Mouse (Mus musculus) CD4-positive, CD25-positive, alpha-beta regulatory T cell (primary cell): Measurements from ENCODE around the gene Olfr706. TPM values are rescaled to one million over a fixed set of nuclear protein-coding genes. Genes with fewer than 3 reads are reported as not detected.

Source experiments
- polyA plus RNA-seq: library from polyadenylated mRNA; unstranded; fragments of 100-300 nt; shearing (Covaris generic); gene quantifications from one replicate; pipeline ENCODE4 v1.2.1, GENCODE M21; 2017

The Olfr706 gene
- polyA plus RNA-seq, result not detected

DNA sequence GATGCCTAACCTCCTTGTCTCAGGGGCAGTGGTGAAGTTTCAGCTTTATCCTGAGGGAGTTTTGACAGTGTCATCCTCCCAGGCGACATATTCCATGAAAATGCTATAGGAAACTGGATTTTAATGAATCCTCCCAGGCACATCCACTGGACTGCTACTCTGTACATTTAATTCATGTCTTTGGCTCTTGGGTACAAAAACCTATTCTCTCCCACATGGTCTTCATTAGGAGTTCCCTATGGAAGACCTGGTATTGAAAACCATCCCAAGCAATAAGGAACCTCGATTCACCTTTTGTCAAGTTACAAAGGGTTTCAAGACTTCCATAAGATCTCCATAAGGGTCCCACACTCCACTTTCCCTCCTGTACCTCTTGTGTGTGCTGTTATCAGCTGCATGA, at the start of gene Olfr706:
Gene Olfr706 (minus strand): TSS at position 101 of the 400 bp plus-strand sequence.

GRCm38 (mm10) chr7:106932119-106932518, 44.2 kb upstream of the Olfr706 start, which contains the start of gene Olfr709-ps1:
Olfr709-ps1 (minus strand) TSS chr7:106932219.

DNA sequence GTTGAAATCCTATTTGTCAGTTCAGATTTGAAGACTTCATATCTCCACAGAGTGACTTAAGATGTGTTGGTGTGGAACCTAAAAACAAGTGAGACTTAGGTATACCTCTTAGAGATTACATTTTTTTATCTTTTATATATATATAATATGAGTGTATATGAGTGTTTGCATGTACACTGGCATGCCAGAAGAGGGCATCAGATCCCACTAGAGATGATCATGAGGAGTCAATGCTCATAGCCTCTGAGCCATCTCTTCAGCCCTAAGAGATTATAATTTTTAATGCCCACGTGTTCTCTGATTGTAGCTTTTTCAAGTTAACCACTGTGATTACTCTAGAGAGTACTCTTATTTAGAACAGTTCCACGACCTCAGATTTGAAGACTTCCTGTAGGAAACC, 19.7 kb upstream of the Olfr706 start, which contains the start of gene Olfr1532-ps1:
Gene Olfr1532-ps1 (plus strand): TSS at position 326 of the 400 bp plus-strand sequence.

GRCm38 (mm10) chr7:106901141-106901540, 13.2 kb upstream of the Olfr706 start, which contains the start of gene Olfr707:
Olfr707 (minus strand) TSS chr7:106901241.

DNA sequence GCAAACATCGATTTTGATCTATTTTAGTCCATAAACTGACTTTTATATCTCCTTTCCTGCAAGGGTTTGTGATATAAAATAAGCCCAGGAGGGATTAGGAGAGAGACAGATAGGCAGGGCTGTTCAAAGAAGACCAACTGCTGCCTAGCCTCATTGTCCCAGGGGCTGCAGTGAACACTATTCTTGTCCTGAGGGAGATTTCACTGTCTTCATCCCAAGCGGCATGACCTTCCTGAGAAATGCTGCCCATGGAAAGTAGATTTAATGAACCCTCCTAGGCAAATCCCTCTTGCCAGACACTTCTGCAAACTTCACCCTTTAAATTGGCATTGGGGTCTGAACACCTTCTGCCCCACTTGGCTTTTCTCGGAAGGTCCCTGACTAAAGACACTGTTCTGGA, 11.2 kb downstream of the Olfr706 start, which contains the start of gene Olfr705:
Gene Olfr705 (minus strand): TSS at position 101 of the 400 bp plus-strand sequence.

DNA sequence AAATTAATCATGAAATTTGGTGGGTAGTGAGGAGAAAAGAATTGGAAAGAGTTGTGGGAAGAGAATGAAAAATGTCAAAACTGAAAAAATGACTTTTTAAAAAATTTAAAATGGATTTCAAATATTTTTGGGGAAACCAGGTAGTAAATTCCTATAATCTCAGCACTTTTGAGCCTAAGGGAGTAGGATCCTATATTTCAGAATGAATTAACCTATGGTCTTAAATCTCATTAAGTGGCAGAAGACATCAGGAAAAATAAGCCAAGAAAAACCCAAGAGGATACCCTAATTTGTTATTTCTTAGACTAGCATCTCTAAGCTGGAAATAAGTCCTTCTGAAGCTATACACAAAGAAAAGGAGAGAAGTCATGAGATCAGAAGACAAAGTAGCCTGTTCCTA, 25.1 kb downstream of the Olfr706 start, which contains the start of gene Olfr704:
Gene Olfr704 (plus strand): TSS at position 301 of the 400 bp plus-strand sequence.

DNA sequence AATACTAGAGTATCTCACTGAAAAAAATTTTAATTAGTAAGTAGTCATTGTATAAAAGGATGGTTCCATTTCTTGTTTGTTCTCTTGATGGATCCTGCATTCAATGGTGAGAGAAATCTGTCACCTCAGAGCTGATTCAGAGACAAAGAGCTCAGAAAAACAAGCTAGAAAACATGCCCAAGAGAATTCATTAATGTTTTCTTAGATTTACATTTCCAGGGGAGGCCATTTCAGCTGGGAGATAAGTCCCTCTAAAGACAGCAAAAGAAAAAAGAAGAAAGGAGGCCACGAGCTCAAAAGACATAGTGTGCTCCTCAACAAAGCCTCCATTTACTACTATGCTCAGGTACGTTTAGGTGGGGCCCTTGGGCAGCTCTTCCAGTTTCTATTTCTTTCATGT, 44.9 kb downstream of the Olfr706 start, which contains the start of gene Olfr703:
Gene Olfr703 (plus strand): TSS at position 301 of the 400 bp plus-strand sequence.

DNA sequence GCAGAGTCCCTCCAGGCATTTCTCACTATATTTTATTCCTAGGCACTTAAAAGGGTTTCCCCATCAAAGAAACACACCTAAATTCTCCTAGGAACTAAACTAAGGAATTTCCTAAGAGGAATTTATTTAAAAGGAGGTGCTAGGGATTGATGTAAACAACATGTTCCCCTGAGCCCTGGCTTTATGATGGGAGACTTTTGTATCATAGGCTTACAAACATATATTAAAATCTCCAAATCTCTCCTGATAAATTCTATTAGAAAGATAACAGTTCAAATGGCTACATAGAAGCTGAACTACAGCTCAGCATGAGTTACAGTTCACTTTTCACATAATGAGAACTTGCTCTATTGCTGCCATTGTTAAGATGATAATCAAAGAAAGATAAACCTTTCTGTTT, 54.2 kb downstream of the Olfr706 start, which contains the start of gene Olfr702:
Gene Olfr702 (minus strand): TSS at position 101 of the 400 bp plus-strand sequence.

Other genes with a start within 250 kb of the Olfr706 start
- 0.05 TPM for gene Olfr693, start 207.6 kb downstream of the Olfr706 start, polyA plus RNA-seq
- gene Olfr694, start 196.3 kb downstream of the Olfr706 start, polyA plus RNA-seq, result 0.04 TPM
- not detected for gene Olfr695, start 171.8 kb downstream of the Olfr706 start, polyA plus RNA-seq
- not detected for gene Olfr697, start 145.7 kb downstream of the Olfr706 start, polyA plus RNA-seq
- gene Olfr698, start 132.8 kb downstream of the Olfr706 start, polyA plus RNA-seq, result not detected
- not detected for gene Olfr699, start 95.0 kb downstream of the Olfr706 start, polyA plus RNA-seq
- gene Olfr700, start 79.3 kb downstream of the Olfr706 start, polyA plus RNA-seq, result not detected
- not detected for gene Olfr701, start 74.0 kb downstream of the Olfr706 start, polyA plus RNA-seq
- not detected for gene Olfr702, start 54.3 kb downstream of the Olfr706 start, polyA plus RNA-seq
- not detected for gene Olfr703, start 44.8 kb downstream of the Olfr706 start, polyA plus RNA-seq
- gene Olfr704, start 25.0 kb downstream of the Olfr706 start, polyA plus RNA-seq, result not detected
- not detected for gene Olfr705, start 11.3 kb downstream of the Olfr706 start, polyA plus RNA-seq
- gene Olfr707, start 13.1 kb upstream of the Olfr706 start, polyA plus RNA-seq, result not detected
- not detected for gene Olfr1532-ps1, start 19.8 kb upstream of the Olfr706 start, polyA plus RNA-seq
- gene Olfr709-ps1, start 44.1 kb upstream of the Olfr706 start, polyA plus RNA-seq, result not detected
- not detected for gene Olfr710, start 60.1 kb upstream of the Olfr706 start, polyA plus RNA-seq
- gene Olfr6, start 75.8 kb upstream of the Olfr706 start, polyA plus RNA-seq, result 0.19 TPM
- not detected for gene Olfr711, start 87.3 kb upstream of the Olfr706 start, polyA plus RNA-seq
- not detected for gene Olfr2, start 117.9 kb upstream of the Olfr706 start, polyA plus RNA-seq
- not detected for gene Olfr713, start 143.0 kb upstream of the Olfr706 start, polyA plus RNA-seq
- not detected for gene Olfr714, start 182.8 kb upstream of the Olfr706 start, polyA plus RNA-seq
- not detected for gene Olfr17, start 205.1 kb upstream of the Olfr706 start, polyA plus RNA-seq
- not detected for gene Olfr715b, start 222.2 kb upstream of the Olfr706 start, polyA plus RNA-seq
- 0.05 TPM for gene Olfr715, start 242.9 kb upstream of the Olfr706 start, polyA plus RNA-seq